In genomic region chr19:10975187-10975586, GRCm38 (mm10) we compare ENCODE assay signal across 24 mouse cellular contexts. TPM values are rescaled to one million over a fixed set of nuclear protein-coding genes. Genes with fewer than 3 reads are reported as not detected.
"Had no signal": no experiment of that assay in that cellular context is flagged by ENCODE, and none has a peak within 500 bp of the region (broad histone marks: within the 10 kb centered on the region; RNA-seq: fewer than 3 reads in every experiment).

No protein-coding gene starts in this region.

- H3K4me2 ChIP-seq: limb, embryonic 12.5 days; liver, embryonic 13.5 days; lung, embryonic 15.5 days; midbrain, embryonic 12.5 days had no signal

- H3K36me3 ChIP-seq: limb, embryonic 12.5 days; liver, embryonic 13.5 days; lung, embryonic 15.5 days; midbrain, embryonic 12.5 days had no signal

- DNase-seq: kidney, adult 2 months; kidney, postnatal 36 days; layer of hippocampus, adult 9-11 months; layer of hippocampus, postnatal 36 days; liver; liver, embryonic 13.5 days; liver, postnatal 0 days; lung, postnatal 14 days; right cerebral cortex, adult 18-20 months; right cerebral cortex, postnatal 25 days; thymus, postnatal 36 days had no signal

- H3K9ac ChIP-seq: limb, embryonic 12.5 days; liver, embryonic 13.5 days; liver, postnatal 0 days; lung, embryonic 15.5 days; midbrain, embryonic 12.5 days had no signal

- H3K4me3 ChIP-seq: limb, embryonic 12.5 days; liver, embryonic 13.5 days; lung, embryonic 15.5 days; megakaryocyte, embryonic 14.5 days; midbrain, embryonic 12.5 days had no signal

- H3K4me1 ChIP-seq: limb, embryonic 12.5 days had no signal

- H3K27ac ChIP-seq: limb, embryonic 12.5 days; liver, embryonic 13.5 days; lung, embryonic 15.5 days; macrophage; midbrain, embryonic 12.5 days had no signal

- H3K9me3 ChIP-seq: liver, embryonic 13.5 days; lung, embryonic 15.5 days had no signal

- ATAC-seq: liver, postnatal 0 days; midbrain, embryonic 16.5 days had no signal

- H3K27me3 ChIP-seq: limb, embryonic 12.5 days; liver, embryonic 13.5 days; lung, embryonic 15.5 days; midbrain, embryonic 12.5 days had no signal

RNA-seq across cellular contexts. Expression of gene Ms4a10, which starts 0.7 kb away (rescaled TPM):
- total RNA-seq: layer of hippocampus, adult 18-20 months; layer of hippocampus, postnatal 36 days; left cerebral cortex, adult 8-10 months; left cerebral cortex, postnatal 36 days had no signal
- polyA plus RNA-seq: kidney, adult 2 months; kidney, embryonic 16.5 days; limb, embryonic 12.5 days; liver, embryonic 13.5 days; liver, postnatal 0 days; lung, embryonic 15.5 days; macrophage; midbrain, embryonic 12.5 days; midbrain, embryonic 16.5 days; neural tube, embryonic 14.5 days; stomach, postnatal 0 days had no signal

RNA-seq across cellular contexts. Expression of gene Ms4a15, which starts 17.9 kb away (rescaled TPM):
- total RNA-seq: layer of hippocampus, adult 18-20 months; layer of hippocampus, postnatal 36 days had no signal
- polyA plus RNA-seq: kidney, adult 2 months; kidney, embryonic 16.5 days; limb, embryonic 12.5 days; liver, embryonic 13.5 days; liver, postnatal 0 days; macrophage; midbrain, embryonic 12.5 days; midbrain, embryonic 16.5 days; neural tube, embryonic 14.5 days; stomach, postnatal 0 days; thymus, postnatal 0 days had no signal

RNA-seq across cellular contexts. Expression of gene Ptgdr2, which starts 38.2 kb away (rescaled TPM):
- polyA plus RNA-seq: liver, embryonic 13.5 days; liver, postnatal 0 days; macrophage had no signal

RNA-seq across cellular contexts. Expression of gene Ms4a18, which starts 42.6 kb away (rescaled TPM):
- total RNA-seq: layer of hippocampus, adult 18-20 months; layer of hippocampus, postnatal 36 days; left cerebral cortex, adult 8-10 months; left cerebral cortex, postnatal 36 days had no signal
- polyA plus RNA-seq: kidney, adult 2 months; kidney, embryonic 16.5 days; limb, embryonic 12.5 days; liver, embryonic 13.5 days; liver, postnatal 0 days; lung, embryonic 15.5 days; macrophage; midbrain, embryonic 12.5 days; midbrain, embryonic 16.5 days; neural tube, embryonic 14.5 days; stomach, postnatal 0 days; thymus, postnatal 0 days had no signal
